In genomic region chr5:133173155-133173723, GRCm38 (mm10) we compare ENCODE assay signal across 8 mouse cellular contexts.
DNase-seq lines count a peak whose midpoint lies in the region; ATAC-seq lines count a peak whose summit lies in the region.

No protein-coding gene starts in this region.

- peak; percentile 27; the same call in 1 of the 2 replicates for ATAC-seq in forebrain, embryonic 13.5 days
- no peak for ATAC-seq in forebrain, embryonic 12.5 days (ENCODE audit: low FRiP score)

- intact Hi-C loops in heart, postnatal 14 days (cut with DNase I): no loop called here

- H3K4me3 ChIP-seq in forebrain, embryonic 13.5 days: no peak overlapping the region
- no peak overlapping the region for H3K4me3 ChIP-seq in forebrain, embryonic 12.5 days (replicated peaks)

- H3K27me3 ChIP-seq in forebrain, embryonic 13.5 days: no peaks in the 10 kb centered on the region
- H3K27me3 ChIP-seq in forebrain, embryonic 12.5 days: no peaks in the 10 kb centered on the region

- H3K9ac ChIP-seq in forebrain, embryonic 13.5 days: no peak overlapping the region
- no peak overlapping the region for H3K9ac ChIP-seq in forebrain, embryonic 12.5 days

- H3K9me3 ChIP-seq in forebrain, embryonic 13.5 days (replicated peaks): no peaks in the 10 kb centered on the region
- no peaks in the 10 kb centered on the region for H3K9me3 ChIP-seq in forebrain, embryonic 12.5 days

- peak overlapping the region; percentile 31; the same call in 1 of the 2 replicates for H3K27ac ChIP-seq in forebrain, embryonic 13.5 days
- no peak overlapping the region for H3K27ac ChIP-seq in forebrain, embryonic 12.5 days

- no peak overlapping the region for H3K4me2 ChIP-seq in forebrain, embryonic 13.5 days
- no peak overlapping the region for H3K4me2 ChIP-seq in forebrain, embryonic 12.5 days

- WGBS in forebrain, embryonic 13.5 days: 43% methylated on average over 6 of the region's 6 CpGs
- 64% methylated on average over 6 of the region's 6 CpGs for WGBS in forebrain, embryonic 12.5 days

- no peaks in the 10 kb centered on the region for H3K36me3 ChIP-seq in forebrain, embryonic 13.5 days (ENCODE audit: poor library complexity, severe bottlenecking)
- H3K36me3 ChIP-seq in forebrain, embryonic 12.5 days (replicated peaks): no peaks in the 10 kb centered on the region

- DNase-seq in cerebellum, adult 11-12 months: peak; percentile 25
- DNase-seq in frontal cortex, adult 2 months (ENCODE audit: extremely low spot score in 1 of 2, low spot score in 1 of 2): peak; percentile 38 to 66
- peak; percentile 82 to 85 for DNase-seq in heart, postnatal 14 days
- peak; percentile 13 to 29 for DNase-seq in layer of hippocampus, postnatal 10 days (ENCODE audit: low spot score in 2 of 2)
- DNase-seq in mesoderm, embryonic 11.5 days (ENCODE audit: low read depth, low spot score): peak; percentile 59
- DNase-seq in testis, postnatal 10 days (ENCODE audit: low spot score): peak; percentile 77

- H3K4me1 ChIP-seq in forebrain, embryonic 13.5 days: peaks cover 17% of the 10 kb centered on the region
- H3K4me1 ChIP-seq in forebrain, embryonic 12.5 days: no peaks in the 10 kb centered on the region

Comparison
In these comparisons a context has a peak if more than half of its experiments do, and no peak if none do; other contexts are left out.
1. DNase-seq: peak in every context shown above with its lines; median percentile 84 in heart, postnatal 14 days; 77 in testis, postnatal 10 days; 59 in mesoderm, embryonic 11.5 days; 52 in frontal cortex, adult 2 months; 25 in cerebellum, adult 11-12 months; 21 in layer of hippocampus, postnatal 10 days.